Mouse (Mus musculus): Measurements from ENCODE around the gene Sirpa. TPM values are rescaled to one million over a fixed set of nuclear protein-coding genes. Genes with fewer than 3 reads are reported as not detected.

Gene Sirpa
- polyA plus RNA-seq, 2 experiments from 2014 or later = 0.22 to 0.86 TPM

- no peak for ATAC-seq
These were observed 60.0 kb downstream of the Sirpa start for GRCm38 (mm10) chr2:129652616-129653015.

DNA sequence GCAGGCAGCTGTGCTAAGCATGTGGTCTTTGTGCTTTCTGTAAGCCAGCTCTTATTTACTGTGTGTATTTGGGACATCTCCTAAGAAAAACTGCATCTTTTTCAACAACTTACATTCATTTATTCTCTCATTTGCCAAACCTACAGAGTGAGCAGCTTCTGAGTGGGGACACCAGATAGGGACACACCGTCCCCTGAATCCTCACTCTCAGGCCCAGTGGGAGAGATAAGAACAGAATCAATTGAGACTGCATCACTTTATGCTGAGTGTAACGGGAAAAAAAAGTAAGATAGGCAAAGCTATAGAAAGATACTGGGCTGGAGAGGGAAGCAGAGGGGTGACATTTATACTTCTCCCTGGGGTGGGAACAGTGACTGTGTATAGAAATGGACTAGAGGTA lies 61.0 kb downstream of the Sirpa start:
- no peak for ATAC-seq

GRCm38 (mm10) chr2:129654233-129654950 lies 61.8 kb downstream of the Sirpa start:
- no peak for ATAC-seq

DNA sequence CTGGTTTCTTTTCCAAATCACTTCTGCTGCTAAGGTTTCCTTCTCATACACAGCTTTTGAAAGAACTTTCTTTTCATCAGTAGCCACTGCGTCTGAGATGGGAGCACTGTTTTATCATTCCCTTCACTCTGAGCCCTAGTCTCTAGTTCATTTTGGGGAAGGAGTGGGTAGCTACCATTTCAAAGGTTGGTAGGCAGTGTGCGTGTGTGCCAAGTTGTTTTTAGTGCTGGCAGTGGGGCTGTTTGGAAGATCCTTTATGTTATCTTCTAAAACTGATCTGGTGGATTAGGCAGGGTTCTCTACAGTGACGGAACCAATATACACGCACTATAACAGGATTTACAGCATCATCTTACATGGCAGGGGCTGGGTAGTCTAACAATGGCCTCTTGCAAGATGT lies 62.4 kb downstream of the Sirpa start:
- no peak for ATAC-seq

GRCm38 (mm10) chr2:129658796-129659195 lies 66.2 kb downstream of the Sirpa start:
- ATAC-seq = no peak

DNA sequence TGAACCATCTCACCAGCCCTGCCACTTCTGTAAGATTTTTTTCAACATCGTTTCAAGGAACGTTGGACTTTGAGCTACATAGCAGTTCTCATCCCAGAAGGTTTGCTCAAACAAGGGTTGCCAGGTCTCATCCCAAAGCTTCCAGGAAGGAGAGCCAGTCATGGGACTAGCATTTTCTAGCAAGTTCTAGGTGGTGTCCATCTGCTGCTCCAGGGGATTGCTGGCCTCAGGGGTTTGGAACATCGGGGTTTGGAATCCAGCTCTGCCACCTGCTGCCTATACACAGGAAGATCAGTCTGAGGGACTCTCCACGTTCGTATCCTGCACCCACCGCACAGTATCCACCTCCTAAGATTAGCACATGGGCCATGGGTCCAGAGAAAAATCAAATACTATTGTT lies 67.4 kb downstream of the Sirpa start:
- no peak for ATAC-seq

- no peak for ATAC-seq
These were observed 69.8 kb downstream of the Sirpa start for GRCm38 (mm10) chr2:129662484-129662883.

GRCm38 (mm10) chr2:129671911-129672310 lies 79.3 kb downstream of the Sirpa start:
- ATAC-seq = no peak

- ATAC-seq = peak; percentile 68
These were observed 82.5 kb downstream of the Sirpa start for GRCm38 (mm10) chr2:129674935-129675634.

- ATAC-seq = no peak
These were observed 85.0 kb downstream of the Sirpa start for GRCm38 (mm10) chr2:129677664-129678063.

- ATAC-seq = no peak
These were observed 86.4 kb downstream of the Sirpa start for GRCm38 (mm10) chr2:129679066-129679465.

DNA sequence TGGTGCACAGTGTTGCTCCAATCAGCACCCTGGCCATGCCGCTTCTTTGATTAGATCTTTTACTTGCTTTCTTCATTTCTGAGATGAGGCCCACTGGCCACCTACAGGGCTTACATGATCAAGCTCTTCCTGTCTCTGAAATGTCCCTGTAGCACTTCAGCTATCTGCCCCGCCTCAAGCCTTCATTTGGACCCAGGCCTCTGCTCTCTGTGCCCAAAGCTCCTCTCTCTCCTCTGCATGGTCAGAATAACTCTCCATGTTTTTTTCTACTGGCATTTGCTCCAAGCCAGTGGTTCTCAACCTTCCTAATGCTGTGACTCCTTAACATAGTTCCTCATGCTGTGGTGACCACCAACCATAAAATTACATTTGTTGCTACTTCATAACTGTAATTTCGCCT lies 87.6 kb downstream of the Sirpa start:
- ATAC-seq = no peak

Other genes starting within 250 kb of the Sirpa start
- under 1 TPM in 1 of 2 experiments, not detected in 1; 0.31 TPM for gene Il1b, start 221.7 kb upstream of the Sirpa start, polyA plus RNA-seq (2017; shearing (Covaris generic))
- not detected for gene F830045P16Rik, start 56.2 kb upstream of the Sirpa start, polyA plus RNA-seq (2017; shearing (Covaris generic))
- not detected for gene Pdyn, start 107.0 kb downstream of the Sirpa start, polyA plus RNA-seq (2017; shearing (Covaris generic))
- 1 to 10 TPM in 1 of 2 experiments, under 1 TPM in 1; 0.71 to 1.1 TPM for gene Stk35, start 207.7 kb downstream of the Sirpa start, polyA plus RNA-seq (2017; shearing (Covaris generic))